Mouse (Mus musculus): ENCODE measurements around the gene Cpsf4.
"Not testable (repeated sequence)": the region's sequence is repeated elsewhere in the genome, so short reads cannot be mapped to it uniquely, and the experiment has no call there.

Cpsf4 gene

GRCm38 (mm10) chr5:145166536-145167305 lies at the start of gene Cpsf4, which contains the start of gene Ptcd1:
Cpsf4 (plus strand) TSS chr5:145167213.
Ptcd1 (minus strand) TSS chr5:145167108.
- peak; percentile 100 for DNase-seq

GRCm38 (mm10) chr5:145118005-145118404 lies 49.0 kb upstream of the Cpsf4 start:
- DNase-seq: peak; percentile 29 to 70

GRCm38 (mm10) chr5:145118461-145118860 lies 48.6 kb upstream of the Cpsf4 start:
- no peak for DNase-seq

- no peak for DNase-seq
These were observed 47.6 kb upstream of the Cpsf4 start for GRCm38 (mm10) chr5:145119385-145119784.

- no peak for DNase-seq
These were observed 46.1 kb upstream of the Cpsf4 start for GRCm38 (mm10) chr5:145120921-145121320.

- DNase-seq: no peak
These were observed 43.6 kb upstream of the Cpsf4 start for GRCm38 (mm10) chr5:145123396-145123795.

- DNase-seq: no peak
These were observed 40.4 kb upstream of the Cpsf4 start for GRCm38 (mm10) chr5:145126580-145126979.

- DNase-seq: peak; percentile 49 to 65
These were observed 37.9 kb upstream of the Cpsf4 start for GRCm38 (mm10) chr5:145129124-145129523.

- not testable (repeated sequence) for DNase-seq
These were observed 37.2 kb upstream of the Cpsf4 start for GRCm38 (mm10) chr5:145129773-145130172.

- no peak for DNase-seq
These were observed 36.8 kb upstream of the Cpsf4 start for GRCm38 (mm10) chr5:145130191-145130590.

- DNase-seq: no peak
These were observed 36.0 kb upstream of the Cpsf4 start for GRCm38 (mm10) chr5:145130995-145131394.

- DNase-seq: peak in 1 of 2 experiments; percentile 7
These were observed 33.7 kb upstream of the Cpsf4 start for GRCm38 (mm10) chr5:145133275-145133674.

- no peak for DNase-seq
These were observed 28.2 kb upstream of the Cpsf4 start for GRCm38 (mm10) chr5:145138836-145139235.

- DNase-seq: peak; percentile 94 to 96
These were observed 27.2 kb upstream of the Cpsf4 start, which contains the start of the genes Pdap1 and Bud31 for GRCm38 (mm10) chr5:145139571-145140519. Pdap1 (minus strand) TSS chr5:145140238. Bud31 (plus strand) TSS chr5:145140362.

GRCm38 (mm10) chr5:145140611-145141010 lies 26.4 kb upstream of the Cpsf4 start:
- no peak for DNase-seq

GRCm38 (mm10) chr5:145147748-145148147 lies 19.3 kb upstream of the Cpsf4 start:
- peak; percentile 51 to 78 for DNase-seq

- no peak for DNase-seq
These were observed 17.7 kb upstream of the Cpsf4 start for GRCm38 (mm10) chr5:145149294-145149693.

GRCm38 (mm10) chr5:145152690-145153089 lies 14.3 kb upstream of the Cpsf4 start:
- DNase-seq: no peak

GRCm38 (mm10) chr5:145161361-145161760 lies 5.7 kb upstream of the Cpsf4 start:
- DNase-seq: peak in 1 of 2 experiments; percentile 18

- peak in 1 of 2 experiments; percentile 37 for DNase-seq
These were observed 2.3 kb upstream of the Cpsf4 start for GRCm38 (mm10) chr5:145164710-145165109.

GRCm38 (mm10) chr5:145165184-145165583 lies 1.8 kb upstream of the Cpsf4 start:
- no peak for DNase-seq

GRCm38 (mm10) chr5:145167306-145167661 lies 271 bp downstream of the Cpsf4 start:
- no peak for DNase-seq

GRCm38 (mm10) chr5:145178461-145178980 lies 11.5 kb downstream of the Cpsf4 start:
- DNase-seq: no peak
